Comparison of ENCODE assay signal across 12 mouse cellular contexts in genomic region chr17:42938579-42938978, GRCm38 (mm10).
DNase-seq lines count a peak whose midpoint lies in the region; ATAC-seq lines count a peak whose summit lies in the region.
"Had no signal": no experiment of that assay in that cellular context is flagged by ENCODE, and none has a peak within 500 bp of the region (broad histone marks: within the 10 kb centered on the region; RNA-seq: fewer than 3 reads in every experiment).

No protein-coding gene starts in this region.

- no peaks in the 10 kb centered on the region for H3K4me1 ChIP-seq in kidney, embryonic 14.5 days (ENCODE audit: control insufficient read depth, insufficient read depth, low read length)
- peaks cover 9% of the 10 kb centered on the region for H3K4me1 ChIP-seq in kidney, embryonic 16.5 days (ENCODE audit: insufficient read depth, low read length)
- no peaks in the 10 kb centered on the region for H3K4me1 ChIP-seq in hindbrain, embryonic 12.5 days
- H3K4me1 ChIP-seq: heart, embryonic 12.5 days; liver, embryonic 13.5 days had no signal

- ATAC-seq in kidney, embryonic 14.5 days (ENCODE audit: low FRiP score, low TSS enrichment): no peak
- no peak for ATAC-seq in kidney, embryonic 16.5 days (ENCODE audit: low FRiP score, low TSS enrichment)
- ATAC-seq in hindbrain, embryonic 12.5 days (ENCODE audit: low FRiP score): no peak

- H3K27me3 ChIP-seq in kidney, embryonic 14.5 days (ENCODE audit: control insufficient read depth, insufficient read depth, low read length): no peaks in the 10 kb centered on the region
- H3K27me3 ChIP-seq in kidney, embryonic 16.5 days (ENCODE audit: insufficient read depth, low read length): no peaks in the 10 kb centered on the region
- H3K27me3 ChIP-seq in splenic B cell, adult 2 months (ENCODE audit: control insufficient read depth, insufficient read depth, low read length, poor library complexity, severe bottlenecking): no peaks in the 10 kb centered on the region
- H3K27me3 ChIP-seq in hindbrain, embryonic 12.5 days: no peaks in the 10 kb centered on the region
- H3K27me3 ChIP-seq: heart, embryonic 12.5 days; liver, embryonic 13.5 days had no signal

- H3K4me3 ChIP-seq in kidney, embryonic 14.5 days (ENCODE audit: low read length): no peak overlapping the region
- no peak overlapping the region for H3K4me3 ChIP-seq in kidney, embryonic 16.5 days (ENCODE audit: low read length)
- H3K4me3 ChIP-seq in hindbrain, embryonic 12.5 days: no peak overlapping the region
- H3K4me3 ChIP-seq: gastrocnemius, adult 2 months; heart, embryonic 12.5 days; liver, embryonic 13.5 days had no signal

- H3K9me3 ChIP-seq in kidney, embryonic 14.5 days (ENCODE audit: control insufficient read depth, low read length): no peaks in the 10 kb centered on the region
- no peaks in the 10 kb centered on the region for H3K9me3 ChIP-seq in kidney, embryonic 16.5 days (ENCODE audit: low read length)
- H3K9me3 ChIP-seq in hindbrain, embryonic 12.5 days (replicated peaks): no peaks in the 10 kb centered on the region
- H3K9me3 ChIP-seq: liver, embryonic 13.5 days had no signal

- no peak overlapping the region for H3K27ac ChIP-seq in kidney, embryonic 14.5 days (ENCODE audit: low read depth, low read length)
- H3K27ac ChIP-seq in kidney, embryonic 16.5 days (ENCODE audit: low read length): 0 out of 2 replicates have a peak overlapping the region, but pooled peaks have one; percentile 56
- no peak overlapping the region for H3K27ac ChIP-seq in hindbrain, embryonic 12.5 days
- H3K27ac ChIP-seq: gastrocnemius, adult 2 months; liver, embryonic 13.5 days had no signal

- 81% methylated on average over 1 of the region's 1 CpGs for WGBS in kidney, embryonic 14.5 days
- WGBS in kidney, embryonic 16.5 days: 47% methylated on average over 1 of the region's 1 CpGs
- whole genome bisulfite sequencing in hindbrain, embryonic 12.5 days: 75% methylated on average over 1 of the region's 1 CpGs

- no peak overlapping the region for H3K4me2 ChIP-seq in kidney, embryonic 14.5 days (replicated peaks; ENCODE audit: low read depth, low read length)
- H3K4me2 ChIP-seq in kidney, embryonic 16.5 days (replicated peaks; ENCODE audit: low read depth, low read length): no peak overlapping the region
- no peak overlapping the region for H3K4me2 ChIP-seq in hindbrain, embryonic 12.5 days (replicated peaks)
- H3K4me2 ChIP-seq: heart, embryonic 12.5 days; liver, embryonic 13.5 days had no signal

- H3K36me3 ChIP-seq in kidney, embryonic 14.5 days (ENCODE audit: control insufficient read depth, insufficient read depth, low read length): no peaks in the 10 kb centered on the region
- no peaks in the 10 kb centered on the region for H3K36me3 ChIP-seq in kidney, embryonic 16.5 days (ENCODE audit: insufficient read depth, low read length)
- H3K36me3 ChIP-seq in splenic B cell, adult 2 months (ENCODE audit: control insufficient read depth, insufficient read depth, low read length, poor library complexity, severe bottlenecking): no peaks in the 10 kb centered on the region
- H3K36me3 ChIP-seq in hindbrain, embryonic 12.5 days: no peaks in the 10 kb centered on the region
- H3K36me3 ChIP-seq: heart, embryonic 12.5 days; liver, embryonic 13.5 days had no signal

- no peak overlapping the region for H3K9ac ChIP-seq in kidney, embryonic 14.5 days (ENCODE audit: low read depth, low read length)
- no peak overlapping the region for H3K9ac ChIP-seq in kidney, embryonic 16.5 days (replicated peaks; ENCODE audit: low read length)
- no peak overlapping the region for H3K9ac ChIP-seq in hindbrain, embryonic 12.5 days
- H3K9ac ChIP-seq: heart, embryonic 12.5 days; liver, embryonic 13.5 days had no signal

- peak; percentile 32 for DNase-seq in kidney, adult 18-20 months
- DNase-seq in adrenal gland, postnatal 25 days: peak; percentile 3
- DNase-seq in splenic B cell, adult 2 months (ENCODE audit: low read depth, low spot score): peak; percentile 21
- no peak for DNase-seq in layer of hippocampus, postnatal 36 days
- no peak for DNase-seq in cerebellum, adult 11-12 months
- DNase-seq: gastrocnemius, adult 2 months; liver, embryonic 13.5 days; thymus, adult 2 months had no signal

Comparison
In these comparisons a context has a peak if more than half of its experiments do, and no peak if none do; other contexts are left out.
1. DNase-seq: peak in kidney, adult 18-20 months (single experiment), adrenal gland, postnatal 25 days (single experiment) and splenic B cell, adult 2 months (single experiment); none in layer of hippocampus, postnatal 36 days (0 of 2) and cerebellum, adult 11-12 months (single experiment).